Mouse (Mus musculus): ENCODE data around the gene Flg. TPM values are rescaled to one million over a fixed set of nuclear protein-coding genes. Genes with fewer than 3 reads are reported as not detected.

Gene Flg
- polyA plus RNA-seq, 1 experiment from 2014 or later, result not detected

DNA sequence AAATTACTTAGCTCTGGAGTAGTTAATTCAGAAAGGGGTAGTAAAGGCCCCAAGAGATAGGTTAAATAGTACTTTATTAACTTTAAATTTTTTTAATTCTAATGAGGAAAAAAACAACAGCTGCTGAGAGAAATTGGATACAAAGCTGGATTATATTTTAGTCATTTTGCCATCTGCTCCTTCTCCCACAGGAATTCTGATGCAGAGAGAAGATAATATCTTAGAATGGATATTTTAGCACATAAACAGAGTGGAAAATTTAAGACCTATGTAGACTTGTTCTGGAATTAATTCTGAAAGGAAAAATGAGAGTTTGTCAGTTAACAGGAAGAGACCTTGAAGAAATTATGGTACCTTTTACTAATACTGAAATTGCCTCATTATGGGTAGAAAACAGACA is 64.4 kb downstream of the Flg start:
- no peak overlapping the region for H3K27ac ChIP-seq (replicated peaks in 1 of 2; ENCODE audit: control insufficient read depth in 1 of 2, insufficient read depth in 1 of 2, low read depth in 2 of 2, low read length in 2 of 2)
- H3K9me3 ChIP-seq (ENCODE audit: control insufficient read depth, low read length), result no peaks in the 10 kb centered on the region
- H3K4me3 ChIP-seq (ENCODE audit: control insufficient read depth in 1 of 2, insufficient read depth in 1 of 2, low read depth in 1 of 2, low read length in 2 of 2), result no peak overlapping the region
- no peaks in the 10 kb centered on the region for H3K36me3 ChIP-seq (ENCODE audit: control insufficient read depth, insufficient read depth, low read length)
- H3K4me1 ChIP-seq (ENCODE audit: control insufficient read depth in 2 of 2, insufficient read depth in 2 of 2, low read length in 2 of 2), result no peaks in the 10 kb centered on the region
- no peak overlapping the region for H3K9ac ChIP-seq (ENCODE audit: low read length)
- H3K27me3 ChIP-seq (ENCODE audit: control insufficient read depth, insufficient read depth, low read length), result no peaks in the 10 kb centered on the region
- H3K4me2 ChIP-seq (ENCODE audit: low read length), result no peak overlapping the region
- ATAC-seq (ENCODE audit: insufficient number of reproducible peaks, insufficient read depth, low FRiP score, low read depth), result no peak

DNA sequence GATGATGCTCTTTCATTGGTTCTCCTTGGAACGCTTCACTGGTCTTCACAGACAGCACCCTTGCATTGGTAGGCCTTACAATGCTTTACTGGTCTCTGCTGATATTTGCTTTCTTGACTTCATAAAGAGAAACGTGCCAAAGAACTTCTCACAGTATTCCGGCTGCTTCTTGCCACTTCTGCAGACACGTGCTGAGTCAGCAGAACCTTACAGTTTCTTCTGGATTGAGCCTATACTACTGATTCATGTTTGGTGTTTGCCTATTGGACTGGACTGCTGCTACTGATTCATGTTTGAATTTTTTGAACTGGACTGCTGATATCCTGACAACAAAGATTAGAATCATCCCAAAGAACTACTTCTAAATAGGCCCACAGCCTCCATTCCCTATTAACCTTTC is 66.7 kb downstream of the Flg start:
- no peak overlapping the region for H3K4me2 ChIP-seq (ENCODE audit: low read length)
- H3K27me3 ChIP-seq (ENCODE audit: control insufficient read depth, insufficient read depth, low read length), result no peaks in the 10 kb centered on the region
- no peaks in the 10 kb centered on the region for H3K4me1 ChIP-seq (ENCODE audit: control insufficient read depth in 2 of 2, insufficient read depth in 2 of 2, low read length in 2 of 2)
- H3K9ac ChIP-seq (ENCODE audit: low read length), result no peak overlapping the region
- H3K4me3 ChIP-seq (ENCODE audit: control insufficient read depth in 1 of 2, insufficient read depth in 1 of 2, low read depth in 1 of 2, low read length in 2 of 2), result no peak overlapping the region
- H3K9me3 ChIP-seq (ENCODE audit: control insufficient read depth, low read length), result no peaks in the 10 kb centered on the region
- 81% methylated on average over 4 of the region's 4 CpGs for WGBS
- ATAC-seq (ENCODE audit: insufficient number of reproducible peaks, insufficient read depth, low FRiP score, low read depth), result no peak
- H3K36me3 ChIP-seq (ENCODE audit: control insufficient read depth, insufficient read depth, low read length), result no peaks in the 10 kb centered on the region
- no peak overlapping the region for H3K27ac ChIP-seq (replicated peaks in 1 of 2; ENCODE audit: control insufficient read depth in 1 of 2, insufficient read depth in 1 of 2, low read depth in 2 of 2, low read length in 2 of 2)

Other genes with a start within 250 kb of the Flg start
- not detected in 2 replicates for gene Gm4858, start 204.7 kb upstream of the Flg start, polyA plus RNA-seq (2014; fragmentation: Nextera tagmentation; extraction: Ambion mirVana)
- not detected in 2 replicates for gene Crnn, start 128.7 kb upstream of the Flg start, polyA plus RNA-seq (2014; fragmentation: Nextera tagmentation; extraction: Ambion mirVana)
- not detected in 2 replicates for gene Flg2, start 76.2 kb upstream of the Flg start, polyA plus RNA-seq (2014; fragmentation: Nextera tagmentation; extraction: Ambion mirVana)
- not detected in 2 replicates for gene Hrnr, start 46.2 kb downstream of the Flg start, polyA plus RNA-seq (2014; fragmentation: Nextera tagmentation; extraction: Ambion mirVana)
- not detected in 2 replicates for gene Rptn, start 120.2 kb downstream of the Flg start, polyA plus RNA-seq (2014; fragmentation: Nextera tagmentation; extraction: Ambion mirVana)
- gene Tchh, start 168.8 kb downstream of the Flg start, polyA plus RNA-seq (2014; fragmentation: Nextera tagmentation; extraction: Ambion mirVana), result 0.42 and 0.47 TPM in 2 replicates
- not detected in 2 replicates for gene Tchhl1, start 195.2 kb downstream of the Flg start, polyA plus RNA-seq (2014; fragmentation: Nextera tagmentation; extraction: Ambion mirVana)
- gene S100a11, start 247.0 kb downstream of the Flg start, polyA plus RNA-seq (2014; fragmentation: Nextera tagmentation; extraction: Ambion mirVana), result 880 and 961 TPM in 2 replicates

All from heart, embryonic 14.5 days (tissue).